Mouse (Mus musculus) gastrocnemius, postnatal 14 days (tissue): Measurements from ENCODE around the gene Rnd1. TPM values are rescaled to one million over a fixed set of nuclear protein-coding genes. Genes with fewer than 3 reads are reported as not detected.
A peak's percentile ranks its signal among the peaks of the same experiment; 100 is the strongest.

Experiments
- DNase-seq: peaks from one replicate; pipeline ENCODE4 v3.0.0; 2021; ENCODE audit warnings: mixed read lengths
- intact Hi-C: fragments of 180-260 bp; cut with DNase I; formaldehyde crosslinking; loops from one replicate; pipeline ENCODE4 v1.15.1; 2025; ENCODE audit warnings: low total_unique reads
- long read RNA-seq, 2 experiments: library from polyadenylated mRNA; stranded (forward); transcript quantifications; one replicate each; pipeline ENCODE4 v2.0.0; 2021
- total RNA-seq, 2 experiments: library from RNA; stranded (reverse); gene quantifications; 2 replicates each; pipeline ENCODE4 v1.2.3; 2021

Gene Rnd1
- 1 to 10 TPM in 1 of 2 experiments, under 1 TPM in 1; 0.40 to 1.2 TPM for total RNA-seq
- long read RNA-seq, experiment 1, partial matches to known transcripts = 0 of 1 reads
- long read RNA-seq, experiment 1, other reads (novel, unspliced or antisense) = 0 of 1 reads
- long read RNA-seq, experiment 2, partial matches to known transcripts = 0 of 3 reads
- long read RNA-seq, experiment 2, other reads (novel, unspliced or antisense) = 0 of 3 reads

DNA sequence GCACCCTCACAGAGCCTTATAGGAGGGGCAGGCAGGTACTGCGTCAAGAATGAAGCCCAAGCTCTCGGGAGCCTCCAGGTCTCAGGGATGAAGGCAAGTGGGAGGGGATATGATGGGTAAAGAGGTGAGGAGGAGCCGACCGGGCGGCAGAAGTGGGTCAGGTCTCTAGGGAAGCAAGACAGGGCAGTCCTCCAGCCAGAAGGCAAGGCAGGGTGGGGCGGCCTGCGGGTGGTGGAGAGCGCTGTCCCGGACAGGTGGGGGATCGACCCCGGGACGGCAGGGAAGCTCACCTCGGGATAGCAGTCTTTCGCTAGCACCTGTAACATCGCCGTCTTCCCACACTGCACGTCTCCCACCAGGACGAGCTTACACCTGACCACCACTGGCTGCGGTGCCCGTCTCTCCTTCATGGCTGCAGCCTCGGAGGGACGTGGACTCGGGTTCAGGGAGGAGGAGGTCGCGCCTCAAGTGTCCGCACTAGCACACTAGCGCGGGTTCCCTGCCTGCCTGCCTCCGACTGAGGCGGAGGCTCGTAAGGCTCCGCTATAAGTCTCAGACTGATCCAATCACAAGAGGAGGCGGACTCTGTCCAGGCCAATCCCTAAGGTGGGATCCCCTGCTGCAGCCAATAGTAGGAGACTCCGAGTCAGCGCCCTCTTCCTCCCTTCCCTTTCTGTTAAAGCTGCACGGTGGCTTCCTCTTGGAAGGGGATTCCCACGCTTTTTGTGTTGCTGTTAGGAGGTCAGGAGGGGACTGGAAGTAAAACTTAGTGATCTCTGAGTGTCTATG is at the start of gene Rnd1:
Gene Rnd1, minus strand, starts transcription at position 522 of the 789 bp plus-strand sequence.
- DNase-seq = peak; percentile 74
- intact Hi-C loops = no loop called here

DNA sequence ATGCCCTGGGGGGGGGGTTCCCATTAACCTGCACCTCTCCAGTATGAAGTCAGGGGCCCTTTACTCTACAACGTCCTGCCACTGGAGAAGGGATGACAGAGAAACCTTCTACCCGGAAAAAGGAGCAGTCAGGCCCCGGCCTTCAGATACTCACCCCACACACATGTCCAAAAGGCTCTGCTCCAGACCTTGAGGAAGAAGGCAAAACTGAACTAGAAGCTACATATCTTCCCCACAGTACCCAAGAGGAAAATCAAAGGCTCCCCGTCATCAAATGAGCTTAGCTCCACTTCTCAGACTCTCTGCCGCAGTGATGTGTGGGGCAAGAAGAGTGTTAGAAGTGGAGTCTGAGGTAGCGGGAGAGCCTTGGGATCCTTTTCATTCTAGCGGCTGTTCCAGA is 49.5 kb upstream of the Rnd1 start:
- intact Hi-C loops = no loop called here
- DNase-seq = no peak

DNA sequence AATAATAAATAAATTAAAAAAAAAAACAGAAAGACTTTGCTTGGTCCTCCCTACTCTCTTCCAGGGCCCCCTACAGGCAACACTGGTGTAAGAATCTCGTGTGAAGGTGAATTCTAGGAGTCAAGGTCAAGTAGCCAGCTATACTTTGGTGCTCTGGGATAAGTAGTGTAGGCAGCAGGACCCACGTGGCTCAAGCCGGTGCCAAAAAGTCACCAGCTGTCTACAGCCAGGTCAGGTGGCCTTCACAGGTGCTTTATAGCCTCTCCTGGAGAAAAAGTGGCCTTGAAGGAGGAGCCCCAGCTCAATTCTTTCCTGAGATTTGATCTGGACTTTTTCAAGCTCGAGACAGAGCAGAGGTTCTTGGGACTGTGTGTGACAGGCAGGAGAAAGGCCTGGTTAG is 48.8 kb upstream of the Rnd1 start:
- DNase-seq = no peak
- intact Hi-C loops = no loop called here

DNA sequence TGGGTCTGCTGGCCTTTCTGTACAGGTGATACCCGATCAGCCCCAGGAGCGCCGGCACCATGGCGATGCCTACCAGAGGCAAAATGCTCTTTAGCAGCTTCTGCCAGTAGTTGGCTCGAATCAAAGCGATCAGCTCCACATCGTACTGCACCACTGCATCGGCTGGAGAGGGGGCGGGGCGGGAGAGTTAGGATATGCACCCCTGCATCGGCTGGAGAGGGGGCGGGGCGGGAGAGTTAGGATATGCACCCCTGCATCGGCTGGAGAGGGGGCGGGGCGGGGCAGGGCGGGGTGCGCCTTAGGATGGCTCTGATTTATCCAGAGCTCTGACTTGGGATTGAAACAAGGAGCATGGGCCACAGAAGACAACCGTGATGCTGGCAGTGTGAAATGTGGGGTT is 47.2 kb upstream of the Rnd1 start:
- intact Hi-C loops = loop anchor here (5.0 kb wide), 1 partner anchor 303 kb away; the partner anchor contains the start of gene Tuba1c
- no peak for DNase-seq

DNA sequence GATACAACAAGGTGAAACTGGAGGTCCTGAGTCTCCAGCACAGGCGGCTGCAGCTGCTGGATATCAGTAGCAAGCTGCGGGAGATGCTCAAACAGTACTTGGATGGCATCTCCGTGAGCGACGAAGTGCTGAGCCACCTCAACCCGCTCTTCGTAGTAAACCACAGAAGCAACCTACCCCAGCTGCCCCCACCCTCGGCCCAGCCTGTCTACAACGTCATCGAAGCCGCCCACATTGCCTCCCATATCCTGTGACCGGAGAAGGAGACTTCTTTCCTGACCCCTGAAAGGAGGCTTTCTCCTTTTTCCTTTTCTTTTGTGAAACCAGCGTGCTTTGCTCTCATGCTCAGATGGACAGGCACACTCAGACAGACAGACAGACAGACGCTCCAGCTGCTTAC is 45.6 kb upstream of the Rnd1 start:
- intact Hi-C loops = loop anchor here (5.0 kb wide), 1 partner anchor 304 kb away; the partner anchor contains the start of gene Tuba1c
- no peak for DNase-seq

DNA sequence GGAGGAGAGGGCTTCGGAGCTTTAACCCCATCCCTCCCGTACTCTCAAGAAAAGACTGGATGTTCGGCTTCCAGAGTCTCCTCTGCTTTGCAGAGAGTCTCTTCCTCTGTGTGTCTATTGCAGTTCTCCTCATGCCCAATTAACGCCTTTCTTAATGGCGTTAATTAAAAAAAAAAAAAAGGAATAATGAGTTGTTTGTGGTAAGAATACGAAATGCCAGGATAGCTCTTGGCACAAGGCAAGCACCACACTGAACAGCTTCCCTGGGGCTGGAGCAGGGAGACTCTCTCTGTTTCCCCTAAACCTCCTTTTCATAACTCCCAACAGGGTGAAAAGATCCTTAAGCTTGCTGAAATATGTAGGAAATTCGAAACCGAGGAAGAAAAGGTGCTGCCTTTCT is 44.9 kb upstream of the Rnd1 start:
- no peak for DNase-seq
- intact Hi-C loops = loop anchor here (5.0 kb wide), 1 partner anchor 305 kb away; the partner anchor contains the start of gene Tuba1c

DNA sequence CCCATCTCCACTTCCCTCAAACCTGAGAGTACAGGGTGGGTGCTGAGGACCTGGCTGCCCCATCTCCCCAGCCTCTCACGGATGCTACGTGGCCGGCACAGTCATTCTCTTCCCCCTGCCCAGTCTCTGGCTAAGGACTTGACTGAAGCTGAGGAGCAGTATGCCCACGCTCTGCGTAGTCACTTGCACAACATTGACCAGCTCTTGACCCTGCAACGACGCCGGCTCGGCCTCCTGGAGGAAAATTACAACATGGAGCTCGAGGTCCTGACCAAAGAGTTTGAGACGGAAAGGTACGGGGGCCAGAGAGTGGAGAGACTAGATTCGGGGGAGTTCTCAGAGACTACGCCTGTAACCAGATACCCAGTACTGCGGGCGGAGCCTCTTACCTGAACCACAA is 40.0 kb upstream of the Rnd1 start:
- intact Hi-C loops = no loop called here
- no peak for DNase-seq

DNA sequence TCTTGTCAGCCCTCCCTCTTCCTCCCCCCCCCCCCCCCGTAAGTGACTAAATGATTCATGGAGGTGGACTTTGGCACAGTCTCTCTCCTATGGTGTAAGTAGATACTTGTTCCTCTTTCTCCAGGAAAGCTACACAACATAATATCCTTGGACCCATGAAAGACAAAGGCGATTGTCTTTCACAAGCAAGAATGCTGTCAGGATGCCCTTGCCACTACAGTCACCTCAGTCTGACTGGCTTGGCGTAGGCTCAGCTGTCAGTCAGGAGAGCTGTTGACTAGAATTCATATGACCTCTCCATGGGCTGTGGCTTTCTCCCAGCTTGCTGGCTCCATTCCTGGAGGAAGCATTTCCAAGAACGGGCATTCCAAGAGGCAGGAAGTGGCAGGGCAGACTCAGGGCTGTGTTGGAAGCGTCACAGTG is 37.0 kb upstream of the Rnd1 start:
- intact Hi-C loops = no loop called here
- no peak for DNase-seq

DNA sequence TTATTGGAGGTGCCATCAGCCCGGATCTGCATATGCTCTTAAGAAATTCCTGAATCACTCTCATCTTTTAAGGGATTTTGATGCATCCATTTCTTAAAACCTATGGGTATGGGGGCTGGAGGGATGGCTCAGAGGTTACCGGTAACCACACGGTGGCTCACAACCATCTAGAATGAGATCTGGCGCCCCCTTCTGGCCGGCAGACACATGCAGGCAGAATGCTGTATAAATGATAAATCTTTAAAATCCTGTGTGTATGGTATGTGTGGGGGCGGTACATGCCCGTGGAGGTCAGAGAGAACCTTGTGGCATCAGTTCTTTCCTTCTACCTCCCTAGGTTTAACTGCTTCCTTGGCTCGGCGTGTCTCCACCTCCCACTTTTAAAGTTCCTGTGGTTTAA is 33.2 kb upstream of the Rnd1 start:
- intact Hi-C loops = no loop called here
- DNase-seq = peak; percentile 61

DNA sequence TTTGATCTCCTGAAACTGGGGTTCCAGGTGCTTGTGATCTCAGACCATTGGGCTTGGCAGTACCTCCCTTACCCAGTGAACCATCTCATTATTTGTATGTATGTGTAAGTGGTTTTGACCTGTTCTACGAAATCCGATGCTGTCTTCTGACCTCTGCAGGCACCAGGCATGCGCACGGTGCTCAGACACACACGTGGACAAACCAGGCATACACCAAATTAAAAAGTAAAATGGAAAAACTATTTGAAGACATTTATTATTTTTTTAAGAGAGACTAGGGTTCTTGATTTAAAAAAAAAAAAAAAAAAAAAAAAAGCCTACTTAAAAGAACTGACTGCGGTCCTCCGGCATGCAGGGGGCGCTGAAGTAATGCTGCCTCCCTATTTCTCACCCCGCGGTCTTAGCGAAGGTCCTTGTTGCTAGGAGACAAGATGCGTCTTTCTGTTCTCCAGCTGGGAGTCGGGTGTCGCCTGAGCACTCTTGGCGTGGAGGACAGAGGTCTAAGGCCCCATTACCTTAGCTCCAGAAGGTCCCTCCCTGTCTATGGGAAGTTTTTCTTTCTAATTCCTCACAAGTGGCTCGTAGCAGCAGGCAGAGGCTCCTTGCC is 30.6 kb upstream of the Rnd1 start, which contains the start of gene Ccdc65:
Gene Ccdc65, plus strand, starts transcription at position 442 of the 607 bp plus-strand sequence.
- intact Hi-C loops = no loop called here
- peak; percentile 84 for DNase-seq

DNA sequence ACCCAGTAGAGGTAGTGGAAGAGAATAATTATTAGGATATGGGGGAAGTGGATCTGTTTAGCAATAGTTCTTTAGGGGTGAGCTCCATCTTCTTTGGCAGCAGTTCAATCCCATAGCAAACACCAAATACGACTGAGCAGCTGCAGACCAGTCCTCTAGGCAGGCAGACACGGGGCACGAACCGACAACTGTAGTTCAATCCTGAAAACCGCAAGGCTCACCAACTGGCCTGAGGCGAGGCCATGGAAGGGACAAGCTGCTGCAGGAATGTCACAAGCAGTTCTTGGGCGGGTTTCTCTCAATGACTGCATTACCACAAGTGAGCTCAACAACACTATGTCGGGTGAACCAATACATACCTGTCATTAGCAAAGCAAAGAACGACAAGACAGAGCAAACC is 27.1 kb upstream of the Rnd1 start:
- intact Hi-C loops = no loop called here
- DNase-seq = no peak

DNA sequence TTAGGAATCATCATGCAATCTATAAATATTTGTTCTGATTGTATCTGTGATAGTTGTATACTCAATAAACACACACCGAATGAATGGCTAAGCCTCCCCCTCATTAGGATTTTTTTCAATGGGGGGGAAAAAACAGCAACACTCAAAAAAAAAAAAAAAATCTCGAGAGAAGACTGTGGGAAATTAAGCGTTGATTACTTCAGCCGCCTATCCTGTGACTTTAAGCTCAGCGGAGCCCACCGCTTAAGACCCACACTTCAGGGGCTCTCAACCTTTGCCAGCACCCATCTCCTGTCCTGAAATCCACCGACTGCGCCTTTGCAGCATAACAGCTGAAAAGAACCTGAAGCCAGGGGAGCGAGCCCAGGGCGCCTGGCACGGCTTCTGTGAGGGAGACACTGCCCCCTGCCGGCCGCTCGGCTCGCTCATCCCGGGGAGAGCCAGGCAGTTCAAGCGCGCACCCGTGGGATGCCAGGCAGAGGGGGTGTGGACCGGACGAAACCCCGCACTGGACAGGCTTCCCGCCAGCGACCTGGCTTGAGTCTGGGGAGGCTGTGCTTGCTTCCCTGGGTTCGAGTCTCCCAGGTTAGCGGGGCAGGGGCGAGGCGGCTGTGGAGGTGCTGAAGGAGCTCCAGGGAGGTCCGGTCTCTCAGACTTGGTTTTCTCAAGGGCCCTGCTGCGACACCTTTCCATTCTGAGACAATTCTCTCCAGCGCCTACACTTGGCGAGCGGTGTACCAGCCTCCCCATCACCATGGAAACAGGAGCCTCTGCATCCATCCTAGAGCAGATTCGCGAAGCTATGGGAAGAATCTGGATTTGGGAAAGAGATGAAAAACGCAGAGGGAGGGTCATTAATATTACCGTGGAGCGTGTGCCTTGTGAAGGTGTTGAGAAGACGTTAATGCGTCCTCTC is 22.2 kb upstream of the Rnd1 start:
- intact Hi-C loops = loop anchor here (2.0 kb wide), 1 partner anchor 67 kb away; no protein-coding TSS in a partner anchor
- DNase-seq = peak; percentile 86

DNA sequence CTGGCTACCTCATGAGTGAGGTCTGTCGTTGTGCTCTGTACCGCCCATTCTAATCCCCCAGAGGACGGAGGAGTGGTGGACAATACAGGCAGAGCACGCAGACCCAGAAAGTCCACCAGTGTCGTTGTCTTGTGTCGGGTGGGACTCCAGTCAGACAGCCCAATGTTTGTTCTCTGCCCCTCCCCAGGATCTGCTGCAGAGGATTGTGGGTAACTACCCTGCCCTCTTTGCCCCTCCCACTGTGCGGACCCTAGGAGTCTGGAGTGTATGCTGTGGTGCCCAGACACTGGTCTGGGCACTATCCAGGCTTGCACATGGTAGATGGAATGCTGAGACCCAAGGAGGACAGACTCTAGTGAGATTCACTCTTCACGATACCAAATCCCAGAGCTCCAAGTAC is 19.0 kb upstream of the Rnd1 start:
- no peak for DNase-seq
- intact Hi-C loops = no loop called here

DNA sequence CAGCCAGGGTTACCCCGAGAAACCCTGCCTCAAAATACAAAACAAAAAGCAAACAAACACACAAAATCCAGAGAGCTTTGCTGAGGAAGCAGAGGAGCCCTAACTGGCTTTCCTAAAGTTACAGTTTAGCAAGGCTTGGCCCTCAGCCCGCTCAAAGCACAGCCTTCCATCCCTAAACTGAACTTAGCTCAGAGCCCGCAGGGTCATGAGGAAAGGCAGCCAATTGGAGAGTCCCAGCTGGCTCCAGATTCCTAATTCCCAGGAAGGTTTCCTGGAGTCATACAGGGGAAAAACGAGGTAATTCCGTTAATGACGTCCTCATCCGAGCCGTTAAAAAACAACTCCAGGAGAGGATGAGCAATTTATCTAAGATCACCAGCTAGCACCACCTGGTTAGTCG is 18.5 kb upstream of the Rnd1 start:
- intact Hi-C loops = no loop called here
- peak; percentile 35 for DNase-seq

DNA sequence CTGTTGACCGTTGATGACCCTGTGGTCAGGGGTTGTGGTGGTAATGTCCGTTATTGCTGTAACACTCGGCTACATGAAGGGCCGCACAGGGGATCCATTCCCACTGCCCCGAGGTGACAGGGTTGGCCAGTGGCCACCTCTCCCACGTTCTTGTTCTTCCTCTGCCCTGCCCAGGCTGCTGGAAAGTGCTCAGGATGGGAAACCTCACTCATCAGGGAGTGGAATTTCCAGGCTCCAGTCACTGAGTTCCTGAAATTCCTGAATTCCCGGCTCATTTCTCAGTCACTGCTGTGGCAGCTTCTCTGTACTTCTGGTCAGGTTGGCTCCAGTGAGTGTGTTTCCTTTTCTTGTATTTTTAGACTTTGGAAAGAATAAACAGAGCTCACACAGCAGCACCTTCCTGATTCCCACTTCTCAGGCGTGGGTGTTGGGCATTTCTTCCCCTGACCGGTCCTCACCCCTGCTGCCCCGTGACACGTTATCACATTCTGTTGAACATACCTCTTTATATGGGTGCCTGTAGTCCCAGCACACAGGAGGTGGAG is 15.0 kb upstream of the Rnd1 start:
- peak; percentile 32 for DNase-seq
- intact Hi-C loops = no loop called here

DNA sequence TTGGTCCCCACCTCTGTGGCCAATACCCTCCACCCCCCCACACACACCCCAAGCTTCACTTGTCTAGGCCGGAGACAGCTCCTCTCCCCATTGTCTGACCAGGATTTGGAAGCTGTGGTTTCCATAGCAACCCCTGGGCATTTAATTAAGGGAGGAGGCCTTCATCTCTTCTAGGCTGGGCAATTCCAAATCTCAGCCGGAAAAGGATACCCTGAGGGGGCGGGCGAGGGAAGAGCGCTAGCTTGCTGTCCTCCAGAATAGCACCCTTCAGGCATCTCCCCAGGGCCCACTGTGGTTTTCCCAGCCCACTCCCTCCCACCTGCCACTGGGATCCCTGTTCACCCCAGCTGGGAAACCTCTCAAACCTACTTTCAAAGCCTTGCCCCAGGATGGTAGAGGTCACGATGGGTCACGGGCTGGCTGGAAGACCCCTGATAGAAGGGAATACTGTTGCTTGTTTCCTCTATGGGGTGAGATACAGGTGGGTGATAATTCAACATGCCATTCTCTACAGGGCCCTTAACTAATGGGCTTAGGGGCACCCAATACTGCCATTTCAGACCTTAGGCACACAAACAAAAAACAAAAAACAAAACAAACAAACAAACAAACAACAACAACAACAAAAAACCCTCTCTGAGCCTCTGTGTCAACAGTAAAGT is 14.4 kb upstream of the Rnd1 start:
- intact Hi-C loops = no loop called here
- DNase-seq = no peak

DNA sequence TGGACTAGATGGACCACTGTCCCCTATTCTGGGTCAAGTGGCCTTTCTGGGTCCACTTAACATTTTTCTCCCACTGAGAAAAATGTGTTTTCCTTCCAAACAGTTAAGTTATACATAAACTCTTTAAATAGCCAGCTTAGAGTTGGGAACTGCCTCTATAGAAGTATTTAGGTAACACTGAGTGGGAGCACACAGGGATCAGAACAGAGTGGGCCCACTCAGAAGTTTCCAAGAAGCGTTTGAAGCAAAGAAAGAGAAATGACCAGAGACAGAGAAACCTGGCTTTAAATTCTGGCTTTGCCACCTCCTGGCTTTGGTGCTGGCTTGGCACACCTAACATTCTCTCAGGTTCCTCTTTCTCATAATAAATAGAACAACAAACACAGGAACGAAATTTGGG is 12.4 kb upstream of the Rnd1 start:
- intact Hi-C loops = no loop called here

DNA sequence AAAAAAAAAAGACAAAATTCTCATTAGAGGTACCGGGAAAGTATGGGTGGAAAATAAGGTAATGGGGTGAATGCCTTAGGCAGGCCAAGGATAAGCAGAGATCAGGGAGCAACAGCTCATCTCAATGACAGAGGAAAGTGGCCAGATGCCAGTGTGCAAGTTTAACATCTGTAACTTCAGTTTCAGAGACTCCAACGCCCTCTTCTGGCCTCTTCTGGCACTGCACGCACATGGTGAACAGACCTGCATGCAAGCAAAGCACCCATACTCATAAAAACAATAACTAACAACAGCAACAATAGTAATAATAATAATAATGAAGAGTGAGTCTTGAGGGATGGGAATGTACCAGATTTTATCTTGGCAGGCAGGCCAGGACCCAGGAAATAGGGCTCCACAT is 8.7 kb upstream of the Rnd1 start:
- intact Hi-C loops = no loop called here
- no peak for DNase-seq

More for the DNA sequence above, 12.4 kb upstream of the Rnd1 start:
- no peak for DNase-seq

DNA sequence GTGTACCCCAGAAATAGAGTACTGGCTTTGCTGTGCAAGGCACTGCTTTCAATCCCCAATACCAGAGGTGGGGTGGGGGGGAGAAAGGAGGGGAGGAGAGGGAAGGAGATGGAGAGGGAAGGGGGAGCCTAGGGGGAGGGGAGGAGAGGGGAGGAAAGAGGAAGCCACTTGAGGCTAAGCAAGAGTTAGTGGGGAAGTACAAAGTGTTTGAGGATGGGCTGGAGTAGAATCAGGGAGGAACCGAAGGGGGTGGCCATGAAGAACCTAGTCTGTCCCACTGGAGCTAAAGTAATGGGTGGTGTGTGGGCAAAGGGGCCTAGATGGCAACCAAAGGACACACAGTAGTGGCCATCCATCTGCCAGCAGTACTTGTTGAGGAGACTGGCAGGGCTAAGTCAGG is 6.5 kb upstream of the Rnd1 start:
- no peak for DNase-seq
- intact Hi-C loops = no loop called here
